ENCODE assay signal across 18 mouse cellular contexts in the genomic region with DNA sequence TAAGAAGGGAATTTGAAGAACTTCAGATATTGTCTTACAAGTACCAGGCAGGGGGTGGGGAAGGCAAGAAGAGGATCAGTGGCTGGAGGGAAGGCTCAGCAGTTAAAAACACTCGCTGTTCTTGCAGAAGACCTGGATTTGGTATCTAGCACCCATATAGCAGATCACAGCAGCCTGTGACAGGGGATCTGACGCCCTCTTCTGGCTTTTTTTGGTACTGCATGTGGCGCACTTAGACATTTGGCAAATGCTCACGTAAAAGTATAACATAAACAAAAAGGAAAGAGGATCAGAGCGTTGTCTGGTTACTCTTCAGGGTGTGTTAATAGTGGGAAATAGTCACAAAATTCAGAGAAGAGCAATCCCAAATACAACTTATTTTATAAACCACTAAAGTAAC.
DNase-seq lines count a peak whose midpoint lies in the region; ATAC-seq and TF ChIP-seq lines count a peak whose summit lies in the region.
"Had no signal": no experiment of that assay in that cellular context is flagged by ENCODE, and none has a peak within 500 bp of the region (broad histone marks: within the 10 kb centered on the region; RNA-seq: fewer than 3 reads in every experiment).

No protein-coding gene starts in this region.

- TF ChIP-seq CTCF in gastrocnemius, adult 2 months (IDR thresholded peaks at IDR 0.05) = peak; percentile 34; the same call in 1 of the 2 replicates
- TF ChIP-seq CTCF in liver, postnatal 0 days (IDR thresholded peaks at IDR 0.05; ENCODE audit: low read depth) = peak; percentile 47
- peak; percentile 36; the same call in 1 of the 2 replicates for TF ChIP-seq CTCF in small intestine, adult 2 months (IDR thresholded peaks at IDR 0.05; ENCODE audit: extremely low read depth, insufficient read length, insufficient replicate concordance, low read depth, low read length)

- intact Hi-C loops in gastrocnemius, adult 2 months (cut with DNase I) = no loop called here

- no peak overlapping the region for H3K4me2 ChIP-seq in liver, postnatal 0 days (ENCODE audit: low read depth, low read length)
- H3K4me2 ChIP-seq in liver, embryonic 12.5 days = no peak overlapping the region
- H3K4me2 ChIP-seq in forebrain, embryonic 13.5 days = no peak overlapping the region
- H3K4me2 ChIP-seq: intestine, embryonic 15.5 days; lung, embryonic 15.5 days had no signal

- H3K9ac ChIP-seq in liver, postnatal 0 days (replicated peaks) = no peak overlapping the region
- no peak overlapping the region for H3K9ac ChIP-seq in liver, embryonic 12.5 days
- no peak overlapping the region for H3K9ac ChIP-seq in forebrain, embryonic 13.5 days
- H3K9ac ChIP-seq: intestine, embryonic 15.5 days; lung, embryonic 15.5 days had no signal

- ATAC-seq in liver, postnatal 0 days = no peak
- no peak for ATAC-seq in liver, embryonic 12.5 days
- ATAC-seq in forebrain, embryonic 13.5 days = no peak
- ATAC-seq: activated CD4-positive, CD25-positive, alpha-beta regulatory T cell, adult 4 months; intestine, embryonic 15.5 days had no signal

- H3K4me1 ChIP-seq in liver, postnatal 0 days (ENCODE audit: insufficient read depth) = no peaks in the 10 kb centered on the region
- no peaks in the 10 kb centered on the region for H3K4me1 ChIP-seq in liver, embryonic 12.5 days
- H3K4me1 ChIP-seq in small intestine, adult 2 months (ENCODE audit: control insufficient read depth, insufficient read depth, insufficient read length, low read length) = no peaks in the 10 kb centered on the region
- H3K4me1 ChIP-seq in forebrain, embryonic 13.5 days = peaks cover 7% of the 10 kb centered on the region; the same call in 1 of the 2 replicates
- H3K4me1 ChIP-seq: lung, embryonic 15.5 days had no signal

- DNase-seq in gastrocnemius, adult 2 months = no peak
- DNase-seq in gastrocnemius, postnatal 25 days = no peak
- DNase-seq in liver, postnatal 0 days = no peak
- DNase-seq in ES-CJ7 (ENCODE audit: low read depth, low spot score) = peak; percentile 63
- no peak for DNase-seq in ovary, postnatal 36 days (ENCODE audit: low spot score)
- DNase-seq: cerebellum, adult 9-10 months; embryo, embryonic 11 days; heart, postnatal 4 days; left cerebral cortex, postnatal 4 days; spleen, adult 18-20 months; thymus, adult 2 months had no signal

- no peak overlapping the region for H3K4me3 ChIP-seq in gastrocnemius, adult 2 months
- no peak overlapping the region for H3K4me3 ChIP-seq in liver, postnatal 0 days (ENCODE audit: low read depth, low read length)
- no peak overlapping the region for H3K4me3 ChIP-seq in liver, embryonic 12.5 days
- no peak overlapping the region for H3K4me3 ChIP-seq in small intestine, adult 2 months (ENCODE audit: low read depth, low read length)
- no peak overlapping the region for H3K4me3 ChIP-seq in forebrain, embryonic 13.5 days
- H3K4me3 ChIP-seq: erythroblast, embryonic 14.5 days; intestine, embryonic 15.5 days; lung, embryonic 15.5 days had no signal

- H3K27me3 ChIP-seq in liver, postnatal 0 days (ENCODE audit: insufficient read depth, low read length) = no peaks in the 10 kb centered on the region
- peaks cover 10% of the 10 kb centered on the region; the same call in 1 of the 2 replicates for H3K27me3 ChIP-seq in liver, embryonic 12.5 days (replicated peaks)
- no peaks in the 10 kb centered on the region for H3K27me3 ChIP-seq in small intestine, adult 2 months (ENCODE audit: control insufficient read depth, insufficient read depth, low read length)
- H3K27me3 ChIP-seq in forebrain, embryonic 13.5 days = 0 out of 2 replicates have a peak, but pooled peaks cover 8% of the 10 kb centered on the region
- H3K27me3 ChIP-seq: intestine, embryonic 15.5 days; lung, embryonic 15.5 days had no signal

- no peaks in the 10 kb centered on the region for H3K9me3 ChIP-seq in liver, postnatal 0 days (ENCODE audit: low read length)
- no peaks in the 10 kb centered on the region for H3K9me3 ChIP-seq in liver, embryonic 12.5 days (replicated peaks)
- H3K9me3 ChIP-seq in forebrain, embryonic 13.5 days (replicated peaks) = no peaks in the 10 kb centered on the region
- H3K9me3 ChIP-seq: intestine, embryonic 15.5 days; lung, embryonic 15.5 days had no signal

- no peak for TF ChIP-seq EP300 in liver, postnatal 0 days (IDR thresholded peaks at IDR 0.05; ENCODE audit: low read depth)

- H3K27ac ChIP-seq in gastrocnemius, adult 2 months = no peak overlapping the region
- no peak overlapping the region for H3K27ac ChIP-seq in liver, postnatal 0 days (ENCODE audit: low read depth)
- H3K27ac ChIP-seq in liver, embryonic 12.5 days = no peak overlapping the region
- no peak overlapping the region for H3K27ac ChIP-seq in small intestine, adult 2 months (ENCODE audit: insufficient read depth, low read depth, low read length)
- H3K27ac ChIP-seq in forebrain, embryonic 13.5 days = no peak overlapping the region
- H3K27ac ChIP-seq: intestine, embryonic 15.5 days; lung, embryonic 15.5 days had no signal

- H3K36me3 ChIP-seq in liver, postnatal 0 days (replicated peaks; ENCODE audit: insufficient read depth, low read length) = no peaks in the 10 kb centered on the region
- H3K36me3 ChIP-seq in liver, embryonic 12.5 days = no peaks in the 10 kb centered on the region
- no peaks in the 10 kb centered on the region for H3K36me3 ChIP-seq in small intestine, adult 2 months (ENCODE audit: control insufficient read depth, insufficient read depth, low read length)
- no peaks in the 10 kb centered on the region for H3K36me3 ChIP-seq in forebrain, embryonic 13.5 days (ENCODE audit: poor library complexity, severe bottlenecking)
- H3K36me3 ChIP-seq: intestine, embryonic 15.5 days; lung, embryonic 15.5 days had no signal

- TF ChIP-seq POLR2A in small intestine, adult 2 months (IDR thresholded peaks at IDR 0.05; ENCODE audit: low read depth, low read length) = no peak

- WGBS in liver, postnatal 0 days (ENCODE audit: insufficient replicate concordance) = 61% methylated on average over 5 of the region's 5 CpGs
- 52% methylated on average over 5 of the region's 5 CpGs for WGBS in liver, embryonic 12.5 days (ENCODE audit: insufficient replicate concordance)
- WGBS in small intestine, adult 2 months = 72% methylated on average over 5 of the region's 5 CpGs
- 76% methylated on average over 5 of the region's 5 CpGs for WGBS in forebrain, embryonic 13.5 days
